Mouse (Mus musculus): ENCODE results near the gene Psme3.

Psme3 gene

GRCm38 (mm10) chr11:101354438-101355010, 38.5 kb downstream of the Psme3 start:
- DNase-seq, result no peak

DNA sequence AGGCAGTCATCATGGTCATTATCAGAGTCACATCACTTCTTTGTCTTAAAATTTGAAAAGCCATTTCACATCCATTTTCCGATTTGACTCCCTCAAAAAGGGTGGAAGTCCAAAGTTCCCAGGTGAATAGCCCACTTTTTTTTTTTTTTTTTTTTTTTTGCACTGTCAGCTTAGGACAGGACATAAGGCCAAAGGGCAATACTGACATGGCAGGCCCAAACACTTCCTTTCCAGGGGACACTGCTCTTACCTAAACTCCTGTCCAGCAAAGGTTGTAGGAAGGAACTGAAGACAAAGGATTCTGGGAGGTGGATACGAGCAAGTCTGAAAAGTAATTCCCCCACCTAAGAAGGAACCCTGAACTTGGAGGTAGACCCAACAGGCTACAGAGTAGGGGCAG, 39.9 kb downstream of the Psme3 start:
- DNase-seq, result no peak

GRCm38 (mm10) chr11:101357505-101358182, 41.6 kb downstream of the Psme3 start:
- DNase-seq, result no peak

- DNase-seq, result no peak
These were observed 43.8 kb downstream of the Psme3 start for GRCm38 (mm10) chr11:101359776-101360175.

GRCm38 (mm10) chr11:101360651-101361113, 44.7 kb downstream of the Psme3 start:
- no peak for DNase-seq

- DNase-seq, result no peak
These were observed 48.5 kb downstream of the Psme3 start for GRCm38 (mm10) chr11:101364531-101364931.

GRCm38 (mm10) chr11:101367326-101367935, 51.4 kb downstream of the Psme3 start, which contains the start of gene G6pc:
Gene G6pc, plus strand, starts transcription at chr11:101367561.
- DNase-seq, result no peak

DNA sequence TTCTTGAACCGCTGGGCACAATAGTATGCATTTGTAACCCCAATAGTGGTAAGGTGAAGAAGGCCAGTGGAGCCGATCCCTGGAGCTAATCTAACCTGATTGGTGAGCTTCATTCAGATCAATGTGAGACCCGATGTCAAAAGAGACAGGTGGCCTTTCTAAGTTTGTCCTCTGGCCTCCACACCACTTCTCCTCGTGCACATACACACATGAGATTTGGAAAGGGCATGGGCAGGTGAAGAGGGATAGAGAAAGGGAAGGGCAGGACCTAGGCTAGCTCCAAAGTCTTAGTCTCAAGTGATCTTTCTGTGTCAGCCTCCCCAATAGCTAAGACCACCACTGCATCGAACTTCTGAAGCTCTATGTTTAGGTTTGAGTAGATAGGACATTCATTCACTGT, 54.1 kb downstream of the Psme3 start:
- DNase-seq, result no peak

Measured in cerebellum, adult 9-11 months (tissue).